Mouse (Mus musculus) erythroblast, embryonic 14.5 days (primary cell): ENCODE results near the gene Dnah1.

Experiments
- GATA1 ChIP-seq: IDR thresholded peaks from 2 replicates; pipeline ENCODE4 v1.6.1; 2012; ENCODE audit warnings: low read length, inconsistent platforms, mixed read lengths
- TAL1 ChIP-seq: IDR thresholded peaks from 3 replicates; pipeline ENCODE4 v1.6.1; 2012; ENCODE audit warnings: low read length, inconsistent platforms, mixed read lengths

GRCm38 (mm10) chr14:31269456-31270100 is 54.1 kb downstream of the Dnah1 start:
- no peak for TF ChIP-seq GATA1
- no peak for TF ChIP-seq TAL1
